Mouse (Mus musculus): ENCODE measurements around the gene Mvb12b.

DNA sequence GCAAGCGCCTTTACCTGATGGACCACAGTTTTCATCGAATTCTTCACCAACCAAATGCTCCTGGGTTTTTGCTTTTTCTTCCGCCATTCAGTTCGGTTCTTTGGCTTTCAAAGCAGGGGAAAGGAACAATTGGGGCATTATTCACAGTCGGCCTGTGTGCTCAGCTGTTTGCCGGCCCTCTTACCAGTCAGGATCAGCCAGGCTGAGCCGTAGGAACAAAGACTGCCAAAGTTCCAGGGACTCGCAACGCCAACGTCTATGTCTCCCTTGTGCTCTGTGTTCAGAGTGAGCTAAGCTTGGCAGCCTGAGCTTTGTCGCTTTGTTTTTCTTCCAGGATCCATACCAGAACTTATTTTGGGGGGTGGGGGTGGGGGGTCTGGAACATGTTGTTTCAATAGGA is 28.9 kb upstream of the Mvb12b start:
- no peak for TF ChIP-seq GATA1 (IDR thresholded peaks at IDR 0.05; ENCODE audit: low read length)
- TF ChIP-seq TAL1 (IDR thresholded peaks at IDR 0.05; ENCODE audit: low read length): no peak
